Mouse (Mus musculus) MEL (cell line): ENCODE measurements around the gene Tspan18. TPM values are rescaled to one million over a fixed set of nuclear protein-coding genes. Genes with fewer than 3 reads are reported as not detected.

ENCODE experiments used
- DNase-seq: peaks from one replicate; pipeline ENCODE4 v3.0.0; 2011; ENCODE audit warnings: low read depth, low spot score
- H3K27ac ChIP-seq: 2 replicates; pipeline ENCODE4 v1.5.1; 2012; ENCODE audit warnings: low read depth, mild to moderate bottlenecking, control low read depth, low read length, moderate library complexity; ENCODE audit not compliant: control insufficient read depth
- H3K27me3 ChIP-seq, 2 experiments: fragments of 150-350 bp in 1 of 2; sonication (generic) in 1 of 2; 2 replicates each; pipeline ENCODE4 v1.6.1; 2012; ENCODE audit warnings: low read length in 2 of 2, mild to moderate bottlenecking in 2 of 2, improper control_type of control experiment in 1 of 2, moderate library complexity in 1 of 2; ENCODE audit not compliant: insufficient read depth in 2 of 2, control insufficient read depth in 1 of 2
- H3K36me3 ChIP-seq, 2 experiments: 2 replicates each; pipeline ENCODE4 v1.6.1; 2012 to 2014; ENCODE audit warnings: low read length in 2 of 2, improper control_type of control experiment in 1 of 2, inconsistent platforms in 1 of 2, mild to moderate bottlenecking in 1 of 2; ENCODE audit not compliant: insufficient read depth in 2 of 2, control insufficient read depth in 1 of 2
- H3K4me1 ChIP-seq, 2 experiments: fragments of 150-350 bp in 1 of 2; sonication (generic) in 1 of 2; 2 replicates each; pipeline ENCODE4 v1.6.1; 2012; ENCODE audit warnings: low read length in 2 of 2, improper control_type of control experiment in 1 of 2, mild to moderate bottlenecking in 1 of 2; ENCODE audit not compliant: insufficient read depth in 2 of 2, control insufficient read depth in 1 of 2
- H3K4me3 ChIP-seq, 2 experiments: fragments of 150-350 bp in 1 of 2; sonication (generic) in 1 of 2; 2 replicates each; pipeline ENCODE4 v1.5.1; 2012; ENCODE audit warnings: low read depth in 2 of 2, low read length in 2 of 2, mild to moderate bottlenecking in 2 of 2, moderate library complexity in 2 of 2, control low read depth in 1 of 2, improper control_type of control experiment in 1 of 2; ENCODE audit not compliant: control insufficient read depth in 1 of 2, insufficient read depth in 1 of 2
- H3K79me2 ChIP-seq: 2 replicates; pipeline ENCODE4 v1.6.1; 2012; ENCODE audit warnings: mild to moderate bottlenecking, low read length, moderate library complexity; ENCODE audit not compliant: control insufficient read depth, poor library complexity, insufficient read depth
- H3K9ac ChIP-seq: 2 replicates; pipeline ENCODE4 v1.6.1; 2012; ENCODE audit warnings: low read depth, mild to moderate bottlenecking, control low read depth, low read length, moderate library complexity; ENCODE audit not compliant: control insufficient read depth, poor library complexity, severe bottlenecking
- H3K9me3 ChIP-seq: fragments of 150-350 bp; sonication (generic); replicated peaks from 2 replicates; pipeline ENCODE4 v1.6.1; 2012; ENCODE audit warnings: mild to moderate bottlenecking, low read length, improper control_type of control experiment, moderate library complexity; ENCODE audit not compliant: insufficient read depth
- BHLHE40 ChIP-seq: IDR thresholded peaks from 2 replicates; pipeline ENCODE4 v1.6.1; 2012; ENCODE audit warnings: low read depth, mild to moderate bottlenecking, inconsistent platforms, low read length, improper control_type of control experiment, borderline replicate concordance
- CHD1 ChIP-seq: IDR thresholded peaks from 2 replicates; pipeline ENCODE4 v1.6.1; 2012; ENCODE audit warnings: low read depth, mild to moderate bottlenecking, inconsistent platforms, low read length, improper control_type of control experiment
- CHD2 ChIP-seq: IDR thresholded peaks from 2 replicates; pipeline ENCODE4 v1.6.1; 2011; ENCODE audit warnings: low read length, improper control_type of control experiment
- CTCF ChIP-seq, 3 experiments: IDR thresholded peaks in 2 of 3; conservative IDR thresholded peaks in 1 of 3; 2 replicates each; pipeline ENCODE4 v1.5.1; 2011 to 2012; ENCODE audit warnings: low read length in 3 of 3, low read depth in 2 of 3, mild to moderate bottlenecking in 2 of 3, improper control_type of control experiment in 1 of 3, inconsistent platforms in 1 of 3, mixed read lengths in 1 of 3, moderate library complexity in 1 of 3; ENCODE audit not compliant: control insufficient read depth in 1 of 3, insufficient read depth in 1 of 3, poor library complexity in 1 of 3, severe bottlenecking in 1 of 3
- ETS1 ChIP-seq: IDR thresholded peaks from 2 replicates; pipeline ENCODE4 v1.6.1; 2012; ENCODE audit warnings: low read depth, mild to moderate bottlenecking, inconsistent platforms, low read length, improper control_type of control experiment, moderate library complexity
- GABPA ChIP-seq: IDR thresholded peaks from 2 replicates; pipeline ENCODE4 v1.6.1; 2012; ENCODE audit warnings: low read depth, mild to moderate bottlenecking, inconsistent platforms, low read length, improper control_type of control experiment, moderate library complexity
- GATA1 ChIP-seq: IDR thresholded peaks from 2 replicates; pipeline ENCODE4 v1.6.1; 2011; ENCODE audit warnings: low read depth, low read length, improper control_type of control experiment
- JUND ChIP-seq: IDR thresholded peaks from 2 replicates; pipeline ENCODE4 v1.6.1; 2011; ENCODE audit warnings: low read depth, mild to moderate bottlenecking, improper control_type of control experiment, low read length
- MAFK ChIP-seq: IDR thresholded peaks from 2 replicates; pipeline ENCODE4 v1.6.1; 2011; ENCODE audit warnings: low read depth, mild to moderate bottlenecking, low read length, improper control_type of control experiment, borderline replicate concordance
- MAX ChIP-seq: IDR thresholded peaks from 2 replicates; pipeline ENCODE4 v1.6.1; 2011; ENCODE audit warnings: low read length, improper control_type of control experiment
- MAZ ChIP-seq: IDR thresholded peaks from 2 replicates; pipeline ENCODE4 v1.6.1; 2012; ENCODE audit warnings: low read depth, mild to moderate bottlenecking, inconsistent platforms, low read length, improper control_type of control experiment
- MEF2A ChIP-seq: IDR thresholded peaks from 2 replicates; pipeline ENCODE4 v1.6.1; 2014; ENCODE audit warnings: low read depth, mild to moderate bottlenecking, inconsistent platforms, low read length, improper control_type of control experiment; ENCODE audit not compliant: poor library complexity, insufficient replicate concordance, severe bottlenecking; ENCODE audit errors: extremely low read depth
- MYC ChIP-seq: IDR thresholded peaks from 2 replicates; pipeline ENCODE4 v1.6.1; 2011; ENCODE audit warnings: low read depth, mild to moderate bottlenecking, low read length, improper control_type of control experiment, moderate library complexity
- POLR2AphosphoS2 ChIP-seq: IDR thresholded peaks from 2 replicates; pipeline ENCODE4 v1.6.1; 2011; ENCODE audit warnings: low read length, improper control_type of control experiment
- RCOR1 ChIP-seq: IDR thresholded peaks from 2 replicates; pipeline ENCODE4 v1.6.1; 2012; ENCODE audit warnings: low read depth, mild to moderate bottlenecking, inconsistent platforms, low read length, improper control_type of control experiment
- SMC3 ChIP-seq: IDR thresholded peaks from 2 replicates; pipeline ENCODE4 v1.6.1; 2011; ENCODE audit warnings: low read depth, low read length, improper control_type of control experiment
- TAL1 ChIP-seq: IDR thresholded peaks from 2 replicates; pipeline ENCODE4 v1.6.1; 2012; ENCODE audit warnings: mild to moderate bottlenecking, inconsistent platforms, low read length, moderate library complexity, mixed read lengths
- TBP ChIP-seq: IDR thresholded peaks from 2 replicates; pipeline ENCODE4 v1.8.0; 2011; ENCODE audit warnings: low read depth, low read length, improper control_type of control experiment
- UBTF ChIP-seq: IDR thresholded peaks from 2 replicates; pipeline ENCODE4 v1.6.1; 2012; ENCODE audit warnings: low read depth, mild to moderate bottlenecking, inconsistent platforms, low read length, improper control_type of control experiment, moderate library complexity, borderline replicate concordance; ENCODE audit not compliant: insufficient read depth
- USF2 ChIP-seq, 2 experiments: IDR thresholded peaks; 2 replicates each; pipeline ENCODE4 v1.6.1; 2011 to 2012; ENCODE audit warnings: improper control_type of control experiment in 2 of 2, low read length in 2 of 2, borderline replicate concordance in 1 of 2, inconsistent platforms in 1 of 2, low read depth in 1 of 2, mild to moderate bottlenecking in 1 of 2; ENCODE audit not compliant: insufficient read depth in 1 of 2
- ZC3H11A ChIP-seq: IDR thresholded peaks from 2 replicates; pipeline ENCODE4 v1.6.1; 2012; ENCODE audit warnings: low read depth, mild to moderate bottlenecking, inconsistent platforms, low read length, improper control_type of control experiment
- ZMIZ1 ChIP-seq: IDR thresholded peaks from 2 replicates; pipeline ENCODE4 v1.6.1; 2012; ENCODE audit warnings: low read depth, mild to moderate bottlenecking, inconsistent platforms, low read length, improper control_type of control experiment, moderate library complexity
- ZNF384 ChIP-seq: IDR thresholded peaks from 2 replicates; pipeline ENCODE4 v1.6.1; 2012; ENCODE audit warnings: low read depth, mild to moderate bottlenecking, inconsistent platforms, low read length, improper control_type of control experiment
- polyA plus RNA-seq, 2 experiments: library from polyadenylated mRNA; stranded (reverse) in 1 of 2; unstranded in 1 of 2; fragments of >175 nt in 1 of 2; fragments of >200 nt in 1 of 2; gene quantifications; 2 replicates each; pipeline versions ENCODE4 v1.2.1 to v1.2.4; 2012; ENCODE audit warnings: low replicate concordance in 2 of 2, low read depth in 1 of 2; ENCODE audit not compliant: insufficient read length in 2 of 2, insufficient read depth in 1 of 2, missing spikeins in 1 of 2
- total RNA-seq: library from RNA; depleted of rRNA; stranded (reverse); fragments of 300-350 nt; gene quantifications from 2 replicates; pipeline ENCODE4 v1.2.3, GENCODE M21; 2012

The Tspan18 gene
- total and polyA plus RNA-seq, 3 experiments = 2.2 to 4.4 TPM; not detected in 1

GRCm38 (mm10) chr2:93243439-93244089 is 90.7 kb downstream of the Tspan18 start:
- no peaks in the 10 kb centered on the region for H3K36me3 ChIP-seq
- peaks cover 0 to 2% of the 10 kb centered on the region in 2 experiments; a peak in 1 of 4 replicates for H3K27me3 ChIP-seq
- no peak for DNase-seq
- H3K79me2 ChIP-seq = no peaks in the 10 kb centered on the region
- no peaks in the 10 kb centered on the region for H3K4me1 ChIP-seq
- no peak overlapping the region for H3K9ac ChIP-seq
- H3K27ac ChIP-seq = no peak overlapping the region
- no peaks in the 10 kb centered on the region for H3K9me3 ChIP-seq
- TF ChIP-seq ETS1 = no peak
- no peak for TF ChIP-seq ZMIZ1
- no peak for TF ChIP-seq TAL1
- TF ChIP-seq TBP = no peak
- TF ChIP-seq SMC3 = no peak
- TF ChIP-seq CHD1 = no peak
- no peak for TF ChIP-seq CHD2
- no peak for TF ChIP-seq JUND
- TF ChIP-seq MAFK = no peak
- TF ChIP-seq USF2 (IDR thresholded peaks at IDR 0.05; ENCODE audit: borderline replicate concordance in 1 of 2, insufficient read depth in 1 of 2, low read depth in 1 of 2, low read length in 2 of 2) = no peak
- TF ChIP-seq MAX = no peak
- TF ChIP-seq MAZ = no peak
- TF ChIP-seq MEF2A = no peak
- no peak for TF ChIP-seq BHLHE40
- TF ChIP-seq ZNF384 = no peak
- no peak for TF ChIP-seq POLR2AphosphoS2
- TF ChIP-seq ZC3H11A = no peak
- TF ChIP-seq UBTF = no peak
- TF ChIP-seq, all 39 proteins: peak for 0
- H3K4me3 ChIP-seq = no peak overlapping the region

GRCm38 (mm10) chr2:93242166-93242565 is 92.1 kb downstream of the Tspan18 start:
- H3K36me3 ChIP-seq = no peaks in the 10 kb centered on the region
- no peak overlapping the region for H3K9ac ChIP-seq
- H3K4me3 ChIP-seq = no peak overlapping the region
- TF ChIP-seq UBTF (no peak), MYC (no peak), RCOR1 (no peak), BHLHE40 (no peak), GABPA (no peak), ZC3H11A (no peak), CTCF (IDR thresholded peaks at IDR 0.05 in 2 of 3, conservative IDR thresholded peaks at IDR 0.05 in 1 of 3; ENCODE audit: control insufficient read depth in 1 of 3, insufficient read depth in 1 of 3, low read depth in 2 of 3, low read length in 3 of 3, poor library complexity in 1 of 3, severe bottlenecking in 1 of 3) (no peak), SMC3 (no peak), GATA1 (no peak)
- no peaks in the 10 kb centered on the region for H3K9me3 ChIP-seq
- peaks cover 0 to 2% of the 10 kb centered on the region in 2 experiments; a peak in 1 of 4 replicates for H3K27me3 ChIP-seq
- no peaks in the 10 kb centered on the region; a peak in 1 of 4 replicates for H3K4me1 ChIP-seq
- H3K27ac ChIP-seq = no peak overlapping the region
- no peak for DNase-seq
- H3K79me2 ChIP-seq = no peaks in the 10 kb centered on the region
